Mouse (Mus musculus) layer of hippocampus, adult 18-20 months (tissue): Measurements from ENCODE around the gene Pax2. TPM values are rescaled to one million over a fixed set of nuclear protein-coding genes. Genes with fewer than 3 reads are reported as not detected.
A peak's percentile ranks its signal among the peaks of the same experiment; 100 is the strongest.

Experiments
- DNase-seq, 2 experiments: peaks; one replicate each; pipeline ENCODE4 v3.0.0; 2022; ENCODE audit warnings: low spot score in 2 of 2
- total RNA-seq, 2 experiments: library from RNA; stranded (reverse); gene quantifications; 2 replicates each; pipeline ENCODE4 v1.2.3; 2021

The Pax2 gene
- total RNA-seq, 2 experiments from 2014 or later = 0.48 to 0.50 TPM

- no peak for DNase-seq
These were observed 7.6 kb upstream of the Pax2 start for GRCm38 (mm10) chr19:44748271-44748670.

DNA sequence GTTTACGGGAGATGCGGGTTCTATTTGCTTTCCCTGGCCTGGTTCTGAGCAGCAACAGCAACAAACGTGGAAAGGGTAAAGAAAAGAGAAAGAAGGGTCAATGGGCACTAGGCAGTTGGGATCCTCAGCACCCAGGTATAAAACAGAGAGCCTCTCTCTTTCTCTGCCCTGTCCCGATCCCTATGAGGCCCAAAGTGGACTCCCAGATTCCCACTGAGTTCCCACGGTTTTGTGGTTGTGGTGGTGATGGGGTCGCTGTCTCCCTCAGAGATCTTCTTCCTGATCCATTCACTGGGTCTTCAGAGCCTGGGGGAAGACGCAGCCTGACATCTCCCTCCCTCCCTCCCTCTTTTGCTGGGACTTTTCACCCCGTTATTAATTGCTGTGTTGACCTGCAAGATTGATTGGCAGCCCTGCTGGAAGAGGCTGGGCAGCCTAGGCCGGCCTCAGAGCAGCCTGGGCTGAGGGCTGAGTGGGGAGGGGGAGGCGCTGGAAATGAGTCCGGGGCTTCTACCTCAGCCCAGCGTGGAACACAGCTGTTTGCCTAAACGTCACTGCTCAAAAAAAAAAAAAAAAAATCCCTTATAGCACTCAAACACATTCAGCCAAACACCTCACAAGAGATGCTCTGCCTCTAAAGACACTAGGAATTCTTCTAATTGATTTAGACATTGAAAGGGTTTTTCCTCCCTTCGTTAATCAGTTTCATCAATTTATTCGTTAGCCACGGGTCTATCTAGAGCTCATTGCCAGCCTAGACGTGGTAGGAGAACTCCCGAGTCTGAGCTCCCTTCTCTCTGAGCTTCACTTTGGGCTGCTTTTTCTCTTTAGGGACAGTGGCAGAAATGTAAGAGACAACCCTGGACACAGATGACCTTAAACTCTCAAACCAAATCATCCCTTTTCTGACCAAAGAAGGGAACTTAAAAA lies 6.5 kb upstream of the Pax2 start:
- DNase-seq = no peak

DNA sequence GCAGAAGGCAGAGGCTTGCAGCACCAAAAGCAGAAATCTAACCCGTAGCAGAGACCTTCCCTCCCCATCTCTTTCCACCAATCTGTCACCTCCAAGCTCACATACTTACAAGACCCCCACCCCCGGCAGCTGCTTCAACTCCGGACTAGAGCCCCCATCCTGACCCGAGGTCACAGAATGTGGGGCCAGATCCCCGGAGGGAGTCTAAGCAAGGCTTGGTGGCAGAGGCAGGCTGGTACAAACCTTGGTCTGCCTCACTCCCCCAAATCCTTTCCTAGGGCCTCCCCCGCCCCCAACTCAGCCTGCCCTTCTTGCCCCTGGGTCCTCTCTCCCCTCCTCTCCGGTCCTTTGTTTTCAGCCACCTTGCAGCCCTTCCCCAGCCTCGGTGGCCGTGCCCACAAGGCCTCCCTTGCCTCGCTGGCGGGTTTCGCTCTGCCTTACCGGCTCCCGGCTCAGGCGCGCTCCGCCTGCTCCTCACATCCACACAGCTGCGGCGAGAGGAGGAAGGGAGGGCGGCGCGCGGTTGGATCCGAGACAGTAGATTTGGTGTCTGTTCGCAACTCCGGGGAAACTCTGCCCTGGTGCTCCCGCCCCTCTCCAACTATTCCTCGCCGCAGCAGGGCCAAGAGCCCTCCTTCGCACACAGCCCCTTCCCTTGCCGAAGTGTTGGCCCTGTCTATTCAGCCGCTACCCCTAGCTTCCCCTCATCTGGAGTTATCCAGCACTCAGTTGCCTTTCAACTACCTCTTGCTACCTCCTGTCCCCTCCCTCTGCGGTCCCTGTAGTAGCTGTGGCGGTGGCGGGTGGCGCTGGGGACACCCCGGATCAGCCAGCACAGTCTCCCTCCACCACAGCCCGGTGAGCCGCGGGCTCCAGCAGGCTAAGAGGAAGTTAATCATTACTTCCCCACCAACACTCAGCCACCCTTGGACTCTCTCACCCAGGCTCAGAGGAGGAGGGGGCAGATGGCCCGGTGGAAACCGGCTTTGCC lies 5.5 kb upstream of the Pax2 start:
- no peak for DNase-seq

GRCm38 (mm10) chr19:44751042-44751441 lies 4.8 kb upstream of the Pax2 start:
- no peak for DNase-seq

DNA sequence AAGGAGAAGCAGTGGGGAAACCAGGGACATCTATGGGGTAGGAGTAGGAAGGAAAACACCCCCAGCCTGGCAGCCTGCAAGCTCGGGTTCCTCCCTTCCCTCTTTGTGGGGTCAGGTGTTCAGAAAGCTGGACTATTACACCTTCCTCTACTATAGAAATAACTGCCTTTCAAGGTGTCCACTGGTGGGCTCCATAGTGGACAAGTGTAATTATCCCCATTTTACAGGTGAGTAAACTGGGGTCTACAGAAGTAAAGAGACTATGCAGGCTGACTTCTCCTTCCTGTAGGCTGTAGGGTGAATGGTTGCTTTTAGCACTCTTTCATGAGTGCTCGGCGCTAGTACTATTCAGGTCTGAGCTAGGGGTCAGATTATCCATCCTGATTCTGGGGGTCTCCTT lies 4.3 kb upstream of the Pax2 start:
- DNase-seq = no peak

DNA sequence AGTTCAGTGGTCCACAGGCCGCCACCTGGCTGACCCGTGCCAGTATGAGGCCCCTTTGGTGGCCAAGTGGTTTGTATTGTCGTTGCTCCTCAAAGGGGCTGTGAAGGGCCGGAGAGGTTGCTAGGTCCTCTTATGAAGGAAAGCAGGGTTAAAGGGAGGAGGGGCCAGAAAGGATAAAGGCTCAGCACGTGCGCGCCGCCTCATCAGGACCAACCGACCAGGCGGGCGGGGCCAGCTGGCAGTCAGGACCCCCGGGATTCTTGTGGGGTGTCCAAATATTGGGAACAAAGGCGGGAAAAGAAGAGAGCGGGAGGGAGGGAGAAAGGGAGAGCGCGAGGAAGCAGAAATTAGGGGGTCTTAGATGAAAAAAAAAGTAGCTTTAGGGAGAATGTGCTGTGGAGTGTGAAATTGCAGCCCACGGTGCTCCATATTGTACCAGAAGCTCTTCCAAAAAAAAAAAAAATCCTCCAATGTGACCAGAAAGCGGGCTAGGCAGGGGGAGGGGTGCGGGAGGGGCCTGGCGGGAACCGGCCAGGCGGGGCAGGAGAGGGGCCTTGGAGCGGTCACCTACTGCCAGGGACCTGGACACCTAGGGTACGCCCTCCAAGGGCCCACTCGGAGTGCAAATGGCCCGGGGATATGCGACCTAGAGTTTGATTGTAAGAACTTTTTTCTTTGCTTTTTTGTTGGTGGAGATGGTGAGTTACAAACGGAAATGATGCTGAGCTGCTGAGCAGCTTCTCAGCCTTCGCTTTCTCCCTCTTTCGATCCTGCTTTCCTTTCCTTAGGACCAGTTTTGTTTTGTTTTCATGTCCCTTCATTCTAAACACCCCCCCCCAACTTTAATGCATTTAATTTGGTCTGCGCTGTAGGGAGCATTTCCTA lies 3.5 kb upstream of the Pax2 start:
- no peak for DNase-seq

GRCm38 (mm10) chr19:44753361-44753760 lies 2.5 kb upstream of the Pax2 start:
- DNase-seq = no peak

- DNase-seq = peak in 1 of 2 experiments; percentile 70
These were observed 1.1 kb upstream of the Pax2 start for GRCm38 (mm10) chr19:44754461-44755377.

DNA sequence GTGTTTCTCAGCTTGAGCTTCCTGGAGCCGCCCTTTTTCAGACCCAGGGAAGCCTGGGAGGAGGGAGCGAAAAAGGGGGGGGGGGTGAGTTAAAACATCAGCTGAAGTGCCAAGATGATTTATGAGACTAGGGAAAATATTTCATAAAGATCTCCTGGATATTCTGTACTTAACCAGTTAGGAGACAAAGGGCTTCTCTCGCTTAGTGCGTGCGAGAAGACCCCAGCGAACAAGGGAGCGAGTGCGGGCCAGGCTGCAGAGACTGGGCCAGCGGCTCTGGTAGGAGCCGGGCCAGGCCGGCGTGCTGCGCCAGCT lies 510 bp upstream of the Pax2 start:
- DNase-seq = no peak

DNA sequence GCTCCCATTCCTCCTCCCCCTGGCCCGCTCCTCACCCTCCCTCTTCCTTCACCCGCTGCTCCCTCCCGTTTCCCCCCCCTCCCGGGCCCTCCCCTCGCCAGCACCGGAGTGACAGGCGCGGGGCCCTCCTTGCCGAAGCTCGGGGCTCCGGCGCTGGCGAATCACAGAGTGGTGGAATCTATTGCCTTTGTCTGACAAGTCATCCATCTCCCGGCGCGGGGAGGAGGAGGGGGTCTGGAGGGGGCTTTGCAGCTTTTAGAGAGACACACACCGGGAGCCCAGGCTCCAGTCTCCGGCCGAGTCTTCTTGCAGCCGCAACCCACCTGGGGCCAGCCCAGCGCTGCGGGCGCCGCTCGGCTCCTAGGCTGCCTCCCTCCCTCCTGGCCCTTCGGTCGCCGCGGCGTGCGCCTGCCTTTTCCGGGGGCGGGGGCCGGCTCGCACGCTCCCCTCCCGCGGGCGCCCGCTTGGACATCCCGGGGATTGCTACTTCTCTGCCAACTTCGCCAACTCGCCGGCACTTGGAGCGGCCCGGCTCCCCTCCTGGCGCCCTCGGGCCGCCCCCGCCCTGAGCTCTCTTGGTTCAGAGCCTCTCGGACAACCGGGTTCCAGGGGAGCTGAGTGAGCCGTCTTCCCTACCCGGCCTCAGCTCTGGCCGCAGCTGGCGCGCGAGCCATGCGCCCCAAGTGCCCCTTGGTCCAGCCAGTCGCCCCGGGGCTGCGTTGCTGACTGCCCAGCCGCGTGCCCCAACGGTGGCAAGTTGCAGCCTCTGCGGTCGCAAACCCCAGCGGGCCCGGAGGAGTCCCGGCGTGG lies 781 bp downstream of the Pax2 start:
- DNase-seq = no peak

DNA sequence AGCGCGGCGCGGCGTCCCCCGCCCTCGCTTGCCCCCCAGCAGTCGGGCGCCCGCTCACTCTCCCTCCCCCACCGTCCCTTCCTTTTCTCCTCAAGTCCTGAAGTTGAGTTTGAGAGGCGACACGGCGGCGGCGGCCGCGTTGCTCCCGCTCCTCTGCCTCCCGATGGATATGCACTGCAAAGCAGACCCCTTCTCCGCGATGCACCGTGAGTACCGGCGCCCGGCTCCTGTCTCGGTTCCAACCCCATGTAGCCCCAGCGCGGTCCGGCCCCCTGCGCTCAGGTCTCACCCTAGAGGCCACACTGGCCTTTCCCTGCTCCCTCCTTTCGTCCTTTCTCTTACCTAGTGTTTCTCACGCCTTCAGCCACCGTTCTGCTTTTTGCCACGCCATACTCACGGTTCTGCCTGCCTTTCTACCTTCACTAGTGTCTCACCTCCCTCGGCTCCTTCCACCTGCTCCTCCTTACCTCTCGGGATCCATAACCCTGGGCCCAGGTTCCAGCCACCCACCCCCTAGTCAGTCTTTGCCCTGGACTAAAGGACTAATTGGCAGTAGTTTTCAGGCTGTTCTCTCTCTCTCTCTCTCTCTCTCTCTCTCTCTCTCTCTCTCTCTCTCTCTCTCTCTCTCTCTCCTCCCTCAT lies 1.5 kb downstream of the Pax2 start:
- no peak for DNase-seq

DNA sequence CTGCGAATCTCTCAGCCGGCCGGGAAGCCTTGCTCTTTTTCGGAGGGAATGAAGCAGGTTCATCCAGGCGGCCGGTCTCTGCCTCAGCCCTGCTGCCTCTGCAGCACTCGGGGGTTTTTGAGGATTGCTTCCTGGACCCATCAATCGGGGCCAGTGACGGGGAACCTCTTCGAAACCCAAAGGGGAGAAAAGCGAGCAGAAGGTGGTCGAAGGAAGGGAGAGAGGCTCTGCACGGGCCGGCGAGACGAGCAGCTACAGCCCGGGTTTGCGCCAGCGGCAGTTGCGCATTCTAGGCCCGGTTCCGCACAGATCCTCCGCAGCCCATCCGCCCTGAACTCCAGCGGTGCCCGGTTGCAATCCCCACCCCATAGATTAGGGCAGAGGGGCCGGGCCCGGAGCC lies 3.0 kb downstream of the Pax2 start:
- DNase-seq = no peak

DNA sequence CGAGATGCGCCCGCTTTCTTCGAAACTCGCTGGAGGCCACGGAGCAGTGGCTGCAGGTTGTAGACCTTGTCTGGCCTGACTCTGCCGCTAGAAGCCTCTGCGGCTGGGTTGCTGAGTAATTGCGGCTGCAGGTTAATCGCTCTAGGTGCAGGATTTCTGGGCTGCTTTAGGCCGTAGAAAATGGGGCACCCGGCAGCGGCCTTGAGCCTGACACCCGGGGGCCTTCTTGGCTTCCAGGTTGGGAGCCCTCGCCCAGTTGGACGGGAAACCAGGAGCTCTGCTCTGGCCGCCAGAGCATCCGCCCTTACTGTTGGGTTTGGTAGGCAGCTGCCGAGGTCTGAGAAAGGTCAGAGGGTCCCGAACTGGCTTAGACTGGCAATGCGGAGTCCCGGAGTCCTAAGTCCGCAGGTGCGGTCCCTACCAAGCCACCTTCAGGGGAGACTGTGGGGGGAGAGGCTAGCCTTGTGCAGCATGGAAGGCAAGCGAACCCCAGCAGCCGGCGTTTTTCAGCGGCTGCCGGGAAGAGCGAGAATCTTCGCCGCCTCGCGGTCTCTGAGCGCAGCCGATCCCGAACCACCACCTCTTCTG lies 3.8 kb downstream of the Pax2 start:
- no peak for DNase-seq

- DNase-seq = no peak
These were observed 4.7 kb downstream of the Pax2 start for GRCm38 (mm10) chr19:44760259-44761131.

- DNase-seq = no peak
These were observed 6.3 kb downstream of the Pax2 start for GRCm38 (mm10) chr19:44762121-44762621.

- no peak for DNase-seq
These were observed 14.6 kb downstream of the Pax2 start for GRCm38 (mm10) chr19:44770268-44771050.
